Mouse (Mus musculus) gastrocnemius, postnatal 10 days (tissue): ENCODE data around the gene Mybl2. TPM values are rescaled to one million over a fixed set of nuclear protein-coding genes. Genes with fewer than 3 reads are reported as not detected.

Experiments used
- DNase-seq: peaks from one replicate; pipeline ENCODE4 v3.0.0; 2021; ENCODE audit warnings: mixed read lengths
- microRNA-seq, 2 experiments: library from miRNA; unstranded; fragments of <30 nt; microRNA quantifications; one replicate each; pipeline ENCODE4 v1.2.0; 2021
- total RNA-seq, 2 experiments: library from RNA; stranded (reverse); gene quantifications; 2 replicates each; pipeline ENCODE4 v1.2.3; 2021

Mybl2 gene
- total RNA-seq, 2 experiments from 2014 or later: 4.5 to 4.9 TPM

- no peak for DNase-seq
Observed at GRCm38 (mm10) chr2:163111413-163112201, 57.1 kb downstream of the Mybl2 start.

GRCm38 (mm10) chr2:163120626-163121352, 66.3 kb downstream of the Mybl2 start:
- DNase-seq: no peak

- no peak for DNase-seq
Observed at GRCm38 (mm10) chr2:163121353-163121660, 66.8 kb downstream of the Mybl2 start.

GRCm38 (mm10) chr2:163122319-163122718, 67.8 kb downstream of the Mybl2 start:
- peak; percentile 55 for DNase-seq

GRCm38 (mm10) chr2:163123496-163123895, 69.0 kb downstream of the Mybl2 start:
- DNase-seq: no peak

GRCm38 (mm10) chr2:163130837-163131236, 76.3 kb downstream of the Mybl2 start:
- DNase-seq: no peak

- no peak for DNase-seq
Observed at GRCm38 (mm10) chr2:163132314-163132713, 77.8 kb downstream of the Mybl2 start.

Small RNA genes lying within 50 kb of the gene (microRNA-seq; reads per million reads assigned to microRNA genes)
- gene Gm22174: 0 reads per million in 2 experiments
- gene Mir7003: 0 reads per million in 2 experiments

Other genes with a start within 250 kb of the Mybl2 start
- 10 to 100 TPM; 73.5 to 96.2 TPM for gene Srsf6, start 123.2 kb upstream of the Mybl2 start, total RNA-seq
- under 1 TPM; 0.33 to 0.45 TPM for gene L3mbtl1, start 111.2 kb upstream of the Mybl2 start, total RNA-seq
- gene Sgk2, start 67.4 kb upstream of the Mybl2 start, total RNA-seq: not detected
- gene Ift52, start 37.3 kb upstream of the Mybl2 start, total RNA-seq: 10 to 100 TPM; 15.7 to 18.1 TPM
- not detected for gene Gtsf1l, start 33.2 kb downstream of the Mybl2 start, total RNA-seq
- gene Tox2, start 148.4 kb downstream of the Mybl2 start, total RNA-seq: 1 to 10 TPM in 1 of 2 experiments, under 1 TPM in 1; 0.42 to 1.6 TPM